ENCODE assay signal across 8 mouse cellular contexts in genomic region chrX:10718838-10719539, GRCm38 (mm10). TPM values are rescaled to one million over a fixed set of nuclear protein-coding genes. Genes with fewer than 3 reads are reported as not detected.
DNase-seq lines count a peak whose midpoint lies in the region; ATAC-seq lines count a peak whose summit lies in the region.

No protein-coding gene starts in this region.

- peak overlapping the region; percentile 57 for H3K4me2 ChIP-seq in hindbrain, embryonic 16.5 days (ENCODE audit: low read length)

- no peaks in the 10 kb centered on the region for H3K9me3 ChIP-seq in hindbrain, embryonic 16.5 days (ENCODE audit: control insufficient read depth, low read length)
- peaks cover 9% of the 10 kb centered on the region; the same call in 1 of the 2 replicates for H3K9me3 ChIP-seq in megakaryocyte, embryonic 14.5 days

- no peaks in the 10 kb centered on the region for H3K36me3 ChIP-seq in hindbrain, embryonic 16.5 days (ENCODE audit: control insufficient read depth, insufficient read depth, low read length)
- H3K36me3 ChIP-seq in megakaryocyte, embryonic 14.5 days (replicated peaks; ENCODE audit: low read length) = peaks cover 4% of the 10 kb centered on the region

- H3K27ac ChIP-seq in hindbrain, embryonic 16.5 days (ENCODE audit: low read depth, low read length) = peak overlapping the region; percentile 81

- H3K27me3 ChIP-seq in hindbrain, embryonic 16.5 days (replicated peaks; ENCODE audit: control insufficient read depth, insufficient read depth, low read length) = no peaks in the 10 kb centered on the region
- peaks cover 14% of the 10 kb centered on the region for H3K27me3 ChIP-seq in megakaryocyte, embryonic 14.5 days (replicated peaks)

- ATAC-seq in hindbrain, embryonic 16.5 days = peak; percentile 76

- H3K9ac ChIP-seq in hindbrain, embryonic 16.5 days (ENCODE audit: low read depth, low read length) = peak overlapping the region; percentile 72

- H3K4me3 ChIP-seq in hindbrain, embryonic 16.5 days (ENCODE audit: low read length) = peak overlapping the region; percentile 54
- peak overlapping the region; percentile 98 for H3K4me3 ChIP-seq in megakaryocyte, embryonic 14.5 days (replicated peaks)

- H3K4me1 ChIP-seq in hindbrain, embryonic 16.5 days (ENCODE audit: control insufficient read depth, insufficient read depth, low read depth, low read length) = no peaks in the 10 kb centered on the region
- peaks cover 14% of the 10 kb centered on the region for H3K4me1 ChIP-seq in megakaryocyte, embryonic 14.5 days

- WGBS in hindbrain, embryonic 16.5 days = 14% methylated on average over 22 of the region's 22 CpGs

- DNase-seq in MN1 (ENCODE audit: low spot score) = peak; percentile 82
- peak; percentile 69 for DNase-seq in cerebellum, adult 9-10 months
- peak; percentile 53 for DNase-seq in gastrocnemius, adult 18-20 months (ENCODE audit: low spot score)
- peak; percentile 10 to 39 for DNase-seq in left cerebral cortex, adult 8-10 months (ENCODE audit: low spot score in 2 of 2)
- peak; percentile 65 to 67 for DNase-seq in right cerebral cortex, postnatal 10 days (ENCODE audit: low spot score in 2 of 2)
- DNase-seq in urinary bladder, postnatal 10 days (ENCODE audit: low spot score) = peak; percentile 10

RNA-seq across cellular contexts. Expression of gene Mid1ip1, which starts 4.2 kb away (rescaled TPM):
- 10 to 100 TPM; 28.5 to 31.9 TPM for total RNA-seq in gastrocnemius, adult 18-20 months (2021)
- 128 and 136 TPM in 2 replicates for polyA plus RNA-seq in hindbrain, embryonic 16.5 days (2015; fragmentation: Nextera tagmentation; extraction: Ambion mirVana)
- total RNA-seq in left cerebral cortex, adult 8-10 months (2022) = 100 to 1,000 TPM; 105 to 129 (median 115) TPM
- polyA plus RNA-seq in megakaryocyte, embryonic 14.5 days (2012; ENCODE audit: insufficient read depth, low replicate concordance) = 171 TPM in 2 replicates

Comparison
In these comparisons a context has a peak if more than half of its experiments do, and no peak if none do; other contexts are left out.
1. Peak in every context shown above with its lines: DNase-seq, ATAC-seq, H3K4me3 ChIP-seq and H3K27ac ChIP-seq.
2. DNase-seq: peak in every context shown above with its lines; median percentile 82 in MN1; 69 in cerebellum, adult 9-10 months; 66 in right cerebral cortex, postnatal 10 days; 53 in gastrocnemius, adult 18-20 months; 24 in left cerebral cortex, adult 8-10 months; 10 in urinary bladder, postnatal 10 days.